Mouse (Mus musculus) limb, embryonic 15.5 days (tissue): ENCODE measurements at regions not wholly inside any gene's neighbourhood (a gene's known extent, or its start where the extent isn't known, plus 50 kb on each side); places are given as distances from the start of the nearest gene placed in this dataset.

Source experiments
- ATAC-seq: fragments of 200-750 bp; cut with Nextera tagmentation; 2 replicates; pipeline ENCODE4 v1.8.0; 2017; ENCODE audit warnings: low read depth, moderate TSS enrichment; ENCODE audit not compliant: insufficient number of reproducible peaks, low FRiP score, low TSS enrichment
- H3K27ac ChIP-seq: fragments of 300-500 bp; sonication (generic); 2 replicates; pipeline ENCODE4 v1.5.1; 2015; ENCODE audit warnings: moderate library complexity, mild to moderate bottlenecking, inconsistent platforms
- H3K27me3 ChIP-seq: fragments of 300-500 bp; sonication (generic); 2 replicates; pipeline ENCODE4 v1.6.1; 2015; ENCODE audit warnings: inconsistent platforms
- H3K36me3 ChIP-seq: fragments of 300-500 bp; sonication (generic); 2 replicates; pipeline ENCODE4 v1.6.1; 2015; ENCODE audit warnings: inconsistent platforms
- H3K4me1 ChIP-seq: fragments of 300-500 bp; sonication (generic); 2 replicates; pipeline ENCODE4 v1.6.1; 2015; ENCODE audit warnings: inconsistent platforms
- H3K4me2 ChIP-seq: fragments of 300-500 bp; sonication (generic); 2 replicates; pipeline ENCODE4 v1.6.1; 2015; ENCODE audit warnings: mild to moderate bottlenecking, inconsistent platforms
- H3K4me3 ChIP-seq: fragments of 300-500 bp; sonication (generic); 2 replicates; pipeline ENCODE4 v1.5.1; 2015; ENCODE audit warnings: mild to moderate bottlenecking, inconsistent platforms
- H3K9ac ChIP-seq: fragments of 300-500 bp; sonication (generic); 2 replicates; pipeline ENCODE4 v1.6.1; 2015; ENCODE audit warnings: inconsistent platforms
- H3K9me3 ChIP-seq: fragments of 300-500 bp; sonication (generic); 2 replicates; pipeline ENCODE4 v1.6.1; 2016; ENCODE audit warnings: inconsistent platforms
- WGBS: fragments of 180-500 bp; shearing (Covaris S2); methylation state at CpG from one replicate; pipeline ENCODE4 v1.1.7; 2015; 5-methylcytosine and 5-hydroxymethylcytosine counted together

DNA sequence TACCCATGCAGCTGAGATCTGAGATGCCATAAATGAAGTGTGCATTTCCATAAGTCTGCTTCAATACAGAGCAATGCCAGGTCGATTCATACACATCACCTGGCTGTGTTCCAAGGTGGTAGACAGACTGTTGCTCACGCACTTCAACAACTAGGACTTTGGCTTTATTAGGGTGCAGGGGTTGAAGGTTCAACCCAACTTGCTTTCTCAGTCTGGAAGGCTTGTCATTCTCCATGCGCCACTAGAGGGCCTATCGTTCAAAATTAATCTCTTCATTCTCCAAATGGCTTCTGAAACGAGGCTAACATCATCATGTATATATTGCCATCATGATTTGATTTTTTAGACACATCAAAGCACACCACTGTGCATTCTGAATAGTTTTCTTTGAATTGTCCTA is 127.0 kb upstream of the Tmem164 start:
- no peak overlapping the region for H3K4me2 ChIP-seq
- ATAC-seq, result no peak
- 16% methylated on average over 5 of the region's 5 CpGs for WGBS
- H3K36me3 ChIP-seq, result no peaks in the 10 kb centered on the region
- no peaks in the 10 kb centered on the region for H3K27me3 ChIP-seq
- no peak overlapping the region for H3K9ac ChIP-seq
- H3K27ac ChIP-seq, result no peak overlapping the region
- H3K4me1 ChIP-seq, result no peaks in the 10 kb centered on the region
- no peaks in the 10 kb centered on the region for H3K9me3 ChIP-seq
- no peak overlapping the region for H3K4me3 ChIP-seq

DNA sequence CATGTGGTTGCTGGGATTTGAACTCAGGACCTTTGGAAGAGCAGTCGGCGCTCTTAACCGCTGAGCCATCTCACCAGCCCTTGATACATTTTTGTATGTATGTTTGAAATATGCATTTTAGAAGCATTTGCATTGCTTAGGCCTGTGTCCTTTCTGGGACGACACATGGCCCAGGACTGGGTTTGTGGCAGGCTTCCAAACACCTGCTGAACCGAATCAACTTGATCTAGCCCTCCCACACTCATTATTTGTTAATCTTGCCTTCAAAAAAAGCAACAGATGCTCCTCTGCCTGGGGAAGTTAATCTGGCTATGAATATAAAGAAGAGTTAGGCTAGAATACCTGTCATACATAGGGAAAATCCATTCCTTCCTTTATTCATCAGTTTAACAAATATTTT is 123.7 kb upstream of the Tmem164 start:
- Histone ChIP-seq H3K4me1 (no peaks in the 10 kb centered on the region), H3K4me2 (no peak overlapping the region), H3K36me3 (no peaks in the 10 kb centered on the region), H3K27me3 (peaks cover 10% of the 10 kb centered on the region), H3K9ac (no peak overlapping the region), H3K27ac (no peak overlapping the region), H3K4me3 (no peak overlapping the region), H3K9me3 (no peaks in the 10 kb centered on the region)
- 71% methylated on average over 5 of the region's 5 CpGs for WGBS
- no peak for ATAC-seq

DNA sequence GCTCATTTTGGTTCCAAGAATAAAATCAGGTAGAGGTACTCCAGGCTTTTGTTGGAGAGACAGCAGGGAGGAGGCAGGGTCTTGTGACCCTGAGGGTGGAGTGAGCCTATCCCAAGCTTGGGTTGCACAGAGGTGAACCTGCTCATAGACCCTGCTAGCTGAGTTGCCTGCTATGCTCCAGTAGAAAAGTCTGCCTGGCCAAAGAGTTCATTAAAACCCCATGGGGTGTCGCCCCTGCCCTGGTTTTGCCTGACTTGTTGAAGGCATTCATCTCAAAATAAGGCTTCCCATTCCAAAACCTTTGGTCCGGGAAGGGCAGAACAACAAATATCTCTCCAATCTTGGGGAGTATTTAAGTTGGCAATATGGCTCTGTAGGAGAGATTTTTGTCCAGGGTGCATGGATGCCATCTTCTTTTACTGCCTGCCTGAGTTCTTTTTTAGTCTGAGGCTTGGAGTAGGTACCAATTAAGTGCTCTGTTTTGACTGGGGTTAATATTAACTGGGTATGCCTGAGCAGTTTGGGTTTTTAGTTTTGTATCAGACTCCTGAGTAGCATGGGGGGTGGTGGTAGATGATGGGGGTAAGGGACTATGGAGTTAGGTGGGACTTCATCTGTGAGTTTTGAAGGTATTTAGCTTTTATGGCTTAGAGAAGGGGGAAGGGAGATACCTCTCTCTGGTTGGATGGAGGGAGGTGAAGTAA is 120.8 kb upstream of the Tmem164 start:
- Histone ChIP-seq H3K27ac (no peak overlapping the region), H3K9me3 (no peaks in the 10 kb centered on the region), H3K36me3 (no peaks in the 10 kb centered on the region), H3K4me3 (no peak overlapping the region), H3K27me3 (peaks cover 15% of the 10 kb centered on the region), H3K9ac (no peak overlapping the region), H3K4me2 (no peak overlapping the region), H3K4me1 (no peaks in the 10 kb centered on the region)
- 76% methylated on average over 2 of the region's 2 CpGs for WGBS
- ATAC-seq, result no peak

DNA sequence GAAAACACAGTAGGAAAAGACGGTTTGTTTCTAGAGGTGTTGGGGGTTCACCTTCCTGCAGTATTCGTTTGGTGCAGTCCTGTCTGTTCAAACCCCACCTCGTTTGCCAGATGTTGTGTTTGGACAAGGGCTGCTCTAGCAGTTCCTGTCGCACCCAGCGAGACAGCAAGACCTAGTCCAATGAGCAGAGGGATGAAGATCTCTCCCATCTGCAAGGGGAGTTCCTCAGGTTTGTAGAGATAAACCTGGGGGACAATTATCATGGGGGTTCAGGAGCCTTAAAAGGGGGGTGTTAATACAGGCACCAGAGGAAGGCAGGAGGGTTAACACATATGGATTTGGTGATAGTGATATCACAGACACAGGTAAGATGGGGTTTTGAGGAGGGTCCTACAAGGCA is 119.4 kb upstream of the Tmem164 start:
- Histone ChIP-seq H3K9me3 (no peaks in the 10 kb centered on the region), H3K9ac (no peak overlapping the region), H3K4me1 (no peaks in the 10 kb centered on the region), H3K4me3 (no peak overlapping the region), H3K27me3 (peaks cover 21% of the 10 kb centered on the region), H3K36me3 (no peaks in the 10 kb centered on the region), H3K4me2 (no peak overlapping the region), H3K27ac (no peak overlapping the region)
- no peak for ATAC-seq
- 65% methylated on average over 5 of the region's 5 CpGs for WGBS

DNA sequence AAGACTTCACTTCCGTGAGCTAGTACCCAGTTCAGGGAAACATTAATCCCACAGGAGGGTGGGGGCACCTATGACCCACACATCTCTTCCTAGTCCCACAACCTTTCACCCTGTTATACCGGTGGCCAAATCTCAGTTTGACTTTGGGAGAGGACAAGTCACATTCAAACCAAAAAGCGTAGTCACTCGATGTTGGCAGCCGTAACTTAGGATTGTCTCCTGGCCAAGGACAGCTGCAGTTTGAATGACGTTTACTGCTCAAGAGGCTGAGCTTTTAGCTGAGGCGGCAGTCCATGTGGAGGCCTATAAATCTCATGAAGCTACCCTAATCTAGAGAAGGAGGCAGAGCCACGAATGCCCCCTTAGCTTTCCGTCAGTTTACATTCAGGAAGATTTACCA is 117.0 kb upstream of the Tmem164 start:
- no peak overlapping the region for H3K27ac ChIP-seq
- H3K4me1 ChIP-seq, result no peaks in the 10 kb centered on the region
- H3K36me3 ChIP-seq, result no peaks in the 10 kb centered on the region
- H3K4me3 ChIP-seq, result no peak overlapping the region
- peaks cover 26% of the 10 kb centered on the region for H3K27me3 ChIP-seq
- 51% methylated on average over 9 of the region's 9 CpGs for WGBS
- no peak overlapping the region for H3K9ac ChIP-seq
- no peak overlapping the region for H3K4me2 ChIP-seq
- H3K9me3 ChIP-seq, result no peaks in the 10 kb centered on the region
- ATAC-seq, result no peak

DNA sequence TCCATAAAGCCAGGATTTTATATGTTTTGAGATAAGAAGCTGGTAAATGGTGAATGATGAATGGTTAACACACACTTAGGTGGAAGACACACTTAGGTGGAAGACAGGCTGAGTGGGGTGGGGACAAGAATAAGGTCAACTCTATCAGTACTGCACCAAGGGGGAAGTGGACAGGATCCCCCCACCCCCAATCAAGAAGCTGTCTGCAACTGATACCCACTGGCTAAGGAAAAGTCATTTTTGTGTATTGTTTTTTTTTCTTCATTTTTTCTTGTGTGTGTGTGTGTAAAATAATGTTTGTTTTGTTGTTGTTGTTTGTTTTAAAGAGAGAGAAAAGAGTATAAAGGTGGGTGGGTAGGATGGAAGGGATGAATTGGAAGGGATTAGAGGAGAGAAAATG is 109.4 kb upstream of the Tmem164 start:
- H3K36me3 ChIP-seq, result no peaks in the 10 kb centered on the region
- no peak for ATAC-seq
- H3K27me3 ChIP-seq, result peaks cover 13% of the 10 kb centered on the region; the same call in 1 of the 2 replicates
- no peak overlapping the region for H3K4me2 ChIP-seq
- no peak overlapping the region for H3K4me3 ChIP-seq
- no peak overlapping the region for H3K27ac ChIP-seq
- H3K9me3 ChIP-seq, result no peaks in the 10 kb centered on the region
- H3K9ac ChIP-seq, result no peak overlapping the region
- no peaks in the 10 kb centered on the region for H3K4me1 ChIP-seq

DNA sequence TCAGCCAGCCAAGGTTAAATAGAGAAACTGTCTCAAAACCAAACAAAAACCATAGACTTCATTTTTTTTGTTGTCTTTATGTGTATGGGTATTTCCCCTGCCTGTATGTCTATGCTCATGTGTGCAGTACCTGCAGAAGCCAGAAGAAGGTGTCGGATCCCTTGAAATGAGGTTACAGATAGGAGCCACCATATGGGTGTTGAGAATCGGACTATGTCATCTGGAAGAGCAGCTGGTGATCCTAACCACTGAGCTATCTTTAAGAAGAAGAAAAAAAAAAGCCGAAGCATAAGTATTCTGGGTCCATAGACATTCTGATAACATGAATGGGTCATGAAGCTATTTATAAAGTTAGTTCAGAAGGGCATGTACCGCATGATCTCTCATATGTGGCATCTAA is 107.2 kb upstream of the Tmem164 start:
- ATAC-seq, result no peak
- Histone ChIP-seq H3K4me2 (no peak overlapping the region), H3K4me3 (no peak overlapping the region), H3K9me3 (no peaks in the 10 kb centered on the region), H3K27ac (no peak overlapping the region), H3K36me3 (no peaks in the 10 kb centered on the region), H3K4me1 (no peaks in the 10 kb centered on the region), H3K27me3 (0 out of 2 replicates have a peak, but pooled peaks cover 8% of the 10 kb centered on the region), H3K9ac (no peak overlapping the region)
- WGBS, result 90% methylated on average over 4 of the region's 4 CpGs

DNA sequence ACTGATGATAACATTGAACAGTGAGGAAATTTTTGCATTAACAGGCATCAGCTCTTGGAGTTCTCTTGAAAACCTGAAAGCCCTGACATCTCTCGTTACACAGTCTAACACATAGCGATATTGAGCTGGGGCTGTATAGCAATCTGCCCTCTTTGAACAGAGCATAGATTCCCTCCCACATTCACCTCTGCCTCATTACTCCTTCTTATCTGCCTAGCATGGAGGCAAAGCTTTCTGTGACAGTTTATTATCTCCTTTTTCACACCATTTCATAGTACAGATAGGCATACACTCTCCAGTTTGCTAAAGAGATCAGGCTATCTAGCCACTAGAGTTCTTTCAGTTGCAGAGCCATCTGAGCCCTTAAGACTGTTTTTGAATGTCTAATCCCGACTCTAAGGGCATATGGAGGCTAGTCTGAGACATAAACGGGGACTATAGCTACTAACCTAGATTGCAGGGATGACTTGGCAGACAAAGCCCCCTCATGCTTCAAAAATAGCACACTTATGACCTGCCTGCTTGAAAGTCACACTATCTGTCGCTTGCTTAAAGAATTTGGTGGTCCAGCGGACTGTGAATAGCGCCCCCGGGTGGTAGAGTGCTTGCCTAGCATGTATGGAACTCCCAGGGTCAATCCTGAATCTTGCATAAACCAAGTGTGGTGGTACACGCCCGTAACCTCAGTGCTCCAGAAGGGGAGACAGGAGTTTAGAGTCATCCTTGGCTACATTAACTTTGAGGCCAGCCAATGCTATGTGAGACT is 106.1 kb upstream of the Tmem164 start:
- ATAC-seq, result no peak
- whole genome bisulfite sequencing, result 62% methylated on average over 10 of the region's 10 CpGs
- H3K27me3 ChIP-seq, result 0 out of 2 replicates have a peak, but pooled peaks cover 8% of the 10 kb centered on the region
- no peaks in the 10 kb centered on the region for H3K9me3 ChIP-seq
- no peak overlapping the region for H3K27ac ChIP-seq
- no peak overlapping the region for H3K4me3 ChIP-seq
- H3K4me1 ChIP-seq, result no peaks in the 10 kb centered on the region
- no peak overlapping the region for H3K4me2 ChIP-seq
- no peaks in the 10 kb centered on the region for H3K36me3 ChIP-seq
- no peak overlapping the region for H3K9ac ChIP-seq

DNA sequence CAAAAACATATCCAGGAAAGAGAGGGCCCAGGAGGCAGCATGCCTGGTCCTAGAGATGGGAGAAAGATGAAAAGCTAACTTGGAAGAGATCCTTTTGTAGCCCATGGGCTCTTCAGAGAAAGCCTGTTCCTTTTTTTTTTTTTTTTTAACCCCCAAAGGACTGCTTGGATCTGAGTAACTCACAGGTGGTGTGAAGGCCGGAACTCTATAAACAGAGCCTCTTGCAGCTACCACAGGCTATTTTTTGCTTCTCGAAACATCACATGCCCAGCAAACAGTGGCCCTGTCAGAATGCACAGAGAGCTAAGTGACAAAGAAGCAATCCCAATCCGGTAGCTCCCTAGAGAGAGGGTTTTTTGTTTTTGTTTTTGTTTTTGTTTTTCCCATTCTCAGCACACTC is 105.1 kb upstream of the Tmem164 start:
- 0 out of 2 replicates have a peak, but pooled peaks cover 8% of the 10 kb centered on the region for H3K27me3 ChIP-seq
- WGBS, result 76% methylated on average over 3 of the region's 3 CpGs
- no peaks in the 10 kb centered on the region for H3K9me3 ChIP-seq
- H3K27ac ChIP-seq, result no peak overlapping the region
- H3K36me3 ChIP-seq, result no peaks in the 10 kb centered on the region
- no peaks in the 10 kb centered on the region for H3K4me1 ChIP-seq
- no peak overlapping the region for H3K4me3 ChIP-seq
- ATAC-seq, result no peak
- H3K4me2 ChIP-seq, result no peak overlapping the region
- no peak overlapping the region for H3K9ac ChIP-seq

DNA sequence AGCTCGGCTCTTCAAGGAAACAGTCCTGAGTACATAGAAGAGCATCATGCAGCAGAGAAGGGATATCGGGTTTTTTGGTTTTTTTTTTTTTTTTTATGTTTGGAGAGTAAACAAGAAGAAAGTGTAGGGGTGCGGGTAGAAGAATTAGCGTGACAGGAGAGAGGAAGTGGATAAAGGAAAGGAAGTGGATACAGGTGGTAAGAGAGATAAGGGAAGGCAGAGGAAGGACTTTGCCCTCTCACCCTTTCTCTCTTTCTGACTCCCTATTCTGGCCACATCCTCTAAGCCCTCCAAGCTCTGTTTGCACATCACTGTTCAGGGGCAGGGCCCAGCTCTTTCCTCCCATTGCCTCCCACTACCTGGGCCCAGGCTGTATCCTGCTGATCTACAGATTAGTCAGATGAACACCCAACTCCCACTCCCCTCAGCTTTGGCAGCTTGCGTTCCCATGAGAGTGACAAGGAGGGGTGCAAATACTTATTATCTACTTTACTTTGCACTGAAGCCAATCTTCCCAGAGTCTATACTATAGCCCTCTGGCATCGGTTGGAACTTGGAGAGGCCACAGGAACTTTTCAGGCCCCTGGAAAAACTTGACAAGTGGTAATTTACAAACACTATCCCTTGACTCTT is 103.6 kb upstream of the Tmem164 start:
- Histone ChIP-seq H3K4me1 (no peaks in the 10 kb centered on the region), H3K9me3 (no peaks in the 10 kb centered on the region), H3K4me2 (no peak overlapping the region), H3K27me3 (0 out of 2 replicates have a peak, but pooled peaks cover 8% of the 10 kb centered on the region), H3K27ac (no peak overlapping the region), H3K36me3 (no peaks in the 10 kb centered on the region), H3K9ac (no peak overlapping the region), H3K4me3 (no peak overlapping the region)
- ATAC-seq, result no peak
- 80% methylated on average over 6 of the region's 6 CpGs for WGBS

DNA sequence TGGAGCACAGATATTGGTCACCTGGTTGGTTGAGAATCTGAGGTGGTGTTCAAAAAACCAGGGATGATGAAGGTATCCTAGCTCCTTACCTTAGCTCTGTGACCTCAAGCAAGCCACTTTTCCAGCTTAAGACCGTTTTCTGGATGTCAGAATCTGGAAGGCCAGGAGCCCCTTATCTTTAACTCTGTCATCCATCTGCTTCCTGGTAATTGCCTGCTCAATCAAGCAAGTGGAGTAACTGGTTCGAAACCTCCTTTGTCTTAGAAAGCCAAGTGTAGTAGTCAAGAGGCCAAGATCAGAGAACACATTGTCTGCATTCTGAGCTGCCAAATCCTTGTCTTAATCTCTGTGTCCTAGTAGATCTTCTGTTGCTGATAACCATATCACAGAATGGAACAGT is 95.9 kb upstream of the Tmem164 start:
- Histone ChIP-seq H3K9me3 (no peaks in the 10 kb centered on the region), H3K36me3 (no peaks in the 10 kb centered on the region), H3K27ac (no peak overlapping the region), H3K4me3 (no peak overlapping the region), H3K27me3 (no peaks in the 10 kb centered on the region), H3K4me2 (no peak overlapping the region), H3K9ac (no peak overlapping the region), H3K4me1 (no peaks in the 10 kb centered on the region)
- ATAC-seq, result no peak
- WGBS, result 68% methylated on average over 2 of the region's 2 CpGs

DNA sequence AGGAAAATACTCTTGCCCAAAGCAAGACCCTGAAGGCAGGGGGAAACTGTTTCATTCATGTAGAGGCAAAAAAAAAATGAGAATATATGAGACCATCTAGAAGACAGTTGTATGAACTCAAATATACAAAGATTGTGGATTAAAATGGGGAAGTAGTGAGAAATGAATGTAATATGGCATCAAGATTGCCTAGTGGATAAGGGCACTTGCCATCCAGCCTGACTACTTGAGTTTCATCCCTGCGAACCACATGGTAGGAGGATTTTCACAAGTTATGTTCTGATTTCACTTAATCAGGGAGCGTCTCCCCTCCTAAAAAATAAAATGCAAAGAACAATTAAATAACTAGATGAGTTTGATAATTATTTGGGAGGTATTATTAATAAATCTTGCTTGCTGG is 81.8 kb upstream of the Tmem164 start:
- no peak overlapping the region for H3K27ac ChIP-seq
- peaks cover 3% of the 10 kb centered on the region; the same call in 1 of the 2 replicates for H3K27me3 ChIP-seq
- ATAC-seq, result no peak
- H3K4me2 ChIP-seq, result no peak overlapping the region
- no peaks in the 10 kb centered on the region for H3K4me1 ChIP-seq
- H3K36me3 ChIP-seq, result no peaks in the 10 kb centered on the region
- no peaks in the 10 kb centered on the region for H3K9me3 ChIP-seq
- no peak overlapping the region for H3K9ac ChIP-seq
- H3K4me3 ChIP-seq, result no peak overlapping the region
- WGBS, result 85% methylated on average over 2 of the region's 2 CpGs
